Mouse (Mus musculus): ENCODE data around the gene Atp6v1e2. TPM values are rescaled to one million over a fixed set of nuclear protein-coding genes. Genes with fewer than 3 reads are reported as not detected.

Gene Atp6v1e2
- not detected in 2 replicates for total RNA-seq (2021)
- long read RNA-seq, experiment 1, result 0 reads
- long read RNA-seq, experiment 2, result 0 reads

GRCm38 (mm10) chr17:86947840-86948796 lies at the start of gene Atp6v1e2:
Gene Atp6v1e2 (minus strand): TSS chr17:86947897.
- DNase-seq, result no peak

DNA sequence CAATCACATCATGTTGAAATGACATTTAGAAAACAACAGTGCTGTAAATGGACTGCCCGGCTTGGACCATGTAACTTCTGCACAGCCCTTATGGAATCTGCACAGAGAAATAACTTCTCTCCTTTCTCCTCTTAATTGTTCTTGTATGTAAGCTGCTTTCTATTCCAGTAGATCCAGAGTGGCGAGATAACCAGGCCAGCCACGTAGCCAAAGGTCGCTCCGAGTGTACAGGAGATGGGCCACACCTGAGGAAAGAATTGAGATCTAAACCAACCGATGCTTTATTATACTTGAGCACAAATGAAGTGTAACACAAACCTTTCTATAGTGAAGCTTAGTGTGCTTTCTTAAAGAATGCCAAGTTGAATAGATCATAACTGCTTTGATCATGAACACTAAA lies 49.6 kb upstream of the Atp6v1e2 start:
- DNase-seq, result no peak

DNA sequence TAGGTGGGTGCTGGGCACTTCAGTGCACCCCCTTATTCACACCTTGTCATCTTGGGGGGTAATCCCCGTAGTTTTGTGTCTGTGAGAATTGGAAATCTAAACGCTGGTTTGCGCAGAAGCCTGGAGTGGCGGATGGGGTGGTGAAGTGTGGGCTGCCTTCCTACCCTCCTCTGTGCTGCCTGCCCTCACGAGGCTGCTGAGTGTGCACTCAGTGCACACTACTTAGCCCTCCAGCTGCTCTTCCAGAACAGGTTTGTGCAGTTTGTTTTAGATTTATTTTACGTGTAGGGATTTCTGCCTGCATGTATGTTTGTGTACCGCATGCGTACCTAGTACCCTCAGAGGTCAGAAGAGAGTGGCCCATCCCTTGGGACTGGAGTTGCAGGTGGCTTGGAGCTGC lies 43.6 kb upstream of the Atp6v1e2 start:
- no peak for DNase-seq

GRCm38 (mm10) chr17:86988601-86989184 lies 41.0 kb upstream of the Atp6v1e2 start:
- no peak for DNase-seq

DNA sequence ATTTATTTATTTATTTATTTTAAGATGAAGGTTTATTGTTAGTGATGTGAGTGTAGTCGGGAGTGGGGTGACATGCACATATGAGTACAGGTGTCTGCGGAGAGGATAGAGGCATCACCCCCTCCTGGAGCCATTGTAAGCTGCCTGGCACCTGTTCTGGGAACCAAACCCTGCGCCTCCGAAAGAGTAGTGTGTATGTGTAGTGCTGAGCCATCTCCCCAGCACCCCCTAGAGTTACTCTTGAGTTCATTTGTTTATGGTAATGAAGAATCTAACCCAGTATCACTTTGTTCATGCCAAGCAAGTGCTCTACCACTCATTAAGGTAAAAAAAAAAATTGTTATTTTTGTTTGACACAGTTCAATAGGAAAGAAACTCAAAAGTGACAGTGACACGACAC lies 40.5 kb upstream of the Atp6v1e2 start:
- no peak for DNase-seq

DNA sequence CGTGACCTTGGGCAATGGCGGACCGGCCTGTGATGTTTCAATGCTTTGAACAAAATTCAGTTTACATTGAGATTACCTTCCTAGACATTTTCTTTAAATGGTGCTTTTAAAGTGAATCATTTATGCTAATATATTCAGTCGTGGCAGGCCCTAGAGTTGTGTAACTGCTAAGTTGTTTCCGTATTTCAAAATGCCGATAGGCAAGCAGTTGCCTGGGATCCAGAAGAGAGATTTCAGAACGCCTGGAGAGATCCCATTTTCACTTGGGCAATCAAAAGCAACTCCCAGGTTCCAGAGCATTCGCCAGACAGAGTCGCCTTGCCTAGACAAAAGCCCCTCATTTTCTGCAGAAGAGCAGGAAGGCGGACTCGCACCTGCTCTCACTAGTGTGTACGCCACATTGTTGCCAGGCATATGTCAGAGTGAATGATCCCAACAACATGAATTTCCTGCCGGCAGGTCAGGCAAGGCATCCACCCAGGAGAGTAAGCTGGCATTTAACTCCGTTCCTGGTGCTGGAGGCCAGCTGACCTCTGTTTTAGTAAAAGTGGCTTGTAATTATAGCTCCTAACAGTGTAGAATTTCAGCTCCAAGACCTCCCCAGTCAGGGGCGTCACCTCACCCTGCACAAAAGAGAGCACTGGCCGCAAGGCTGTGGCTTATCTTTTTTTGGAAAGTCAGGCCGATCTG lies 38.9 kb upstream of the Atp6v1e2 start:
- DNase-seq, result no peak

DNA sequence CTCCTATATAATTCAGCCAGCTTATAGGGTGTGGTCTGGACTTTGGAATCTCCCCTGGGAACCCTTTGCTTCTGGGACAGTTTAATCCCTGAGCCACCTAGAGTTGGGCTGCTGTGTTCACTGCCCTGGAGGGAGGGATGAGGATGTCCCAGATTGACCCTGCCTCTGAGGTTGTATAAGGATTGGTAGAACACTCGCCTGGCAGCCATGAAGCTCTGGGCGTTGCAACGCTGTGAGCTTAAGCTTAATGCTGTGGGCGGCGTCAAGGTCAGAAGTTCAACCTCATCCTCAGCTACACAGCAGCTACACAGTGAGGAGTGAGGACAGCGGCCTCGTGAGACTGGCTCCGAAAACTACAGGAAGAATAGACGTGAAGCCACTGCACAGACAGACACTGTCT lies 34.8 kb upstream of the Atp6v1e2 start:
- no peak for DNase-seq

DNA sequence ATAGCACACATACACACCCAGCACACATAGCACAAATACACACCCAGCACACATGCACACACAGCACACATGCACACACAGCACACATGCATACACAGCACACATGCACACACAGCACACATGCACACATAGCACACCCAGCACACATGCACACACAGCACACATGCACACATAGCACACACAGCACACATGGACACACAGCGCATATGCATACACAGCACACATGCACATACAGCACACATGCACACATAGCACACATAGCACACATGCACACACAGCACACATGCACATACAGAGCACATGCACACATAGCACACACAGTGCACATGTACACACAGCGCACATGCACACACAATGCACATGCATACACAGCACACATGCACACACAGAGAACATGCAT lies 34.0 kb upstream of the Atp6v1e2 start:
- DNase-seq, result no peak

- DNase-seq, result no peak
Measured at GRCm38 (mm10) chr17:86981205-86981604, 33.5 kb upstream of the Atp6v1e2 start.

- DNase-seq, result no peak
Measured at GRCm38 (mm10) chr17:86978496-86978895, 30.8 kb upstream of the Atp6v1e2 start.

GRCm38 (mm10) chr17:86976387-86976786 lies 28.7 kb upstream of the Atp6v1e2 start:
- DNase-seq, result no peak

GRCm38 (mm10) chr17:86973097-86973496 lies 25.4 kb upstream of the Atp6v1e2 start:
- DNase-seq, result no peak

GRCm38 (mm10) chr17:86971860-86972259 lies 24.2 kb upstream of the Atp6v1e2 start:
- DNase-seq, result no peak

DNA sequence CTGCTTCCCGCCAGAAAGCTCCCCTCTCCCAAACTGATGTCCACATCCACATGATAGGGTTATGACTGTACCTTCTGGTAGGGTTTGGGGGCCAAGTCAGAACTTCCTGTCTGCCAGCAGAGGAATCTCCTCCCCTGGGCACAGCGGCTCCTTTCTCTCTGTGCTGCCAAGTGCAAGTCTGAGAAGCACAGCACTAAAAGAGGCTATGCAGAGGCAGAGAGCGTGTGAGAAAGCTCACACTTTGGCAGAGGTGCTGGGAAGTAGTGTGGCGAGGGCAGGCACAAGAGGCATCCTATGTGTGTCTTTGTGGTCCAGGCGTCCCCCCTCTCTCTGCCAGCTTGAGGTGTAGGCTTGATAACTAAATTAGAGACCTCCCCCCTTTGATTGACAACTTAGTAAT lies 23.3 kb upstream of the Atp6v1e2 start:
- no peak for DNase-seq

- DNase-seq, result no peak
Measured at GRCm38 (mm10) chr17:86970026-86970750, 22.5 kb upstream of the Atp6v1e2 start.

DNA sequence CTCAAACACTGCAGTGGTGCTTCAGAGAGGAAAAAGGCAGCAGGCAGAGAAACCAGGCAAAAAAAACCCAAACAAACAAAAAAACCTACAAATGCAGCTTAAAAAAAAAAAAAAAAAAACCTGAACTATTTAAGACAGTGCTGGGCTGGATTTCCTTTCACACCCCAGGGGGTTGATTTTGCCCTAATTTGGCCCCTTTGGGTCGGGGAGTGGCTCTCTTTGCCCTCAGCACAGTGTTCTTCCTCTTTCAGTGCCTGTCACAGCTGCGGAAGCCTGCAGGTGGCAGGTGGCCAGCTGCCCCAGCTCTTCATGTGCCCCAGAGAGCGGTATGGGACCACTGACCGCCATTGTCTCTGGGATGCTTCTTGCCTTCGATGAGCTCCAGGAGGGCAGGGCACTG lies 21.9 kb upstream of the Atp6v1e2 start:
- DNase-seq, result no peak

GRCm38 (mm10) chr17:86968581-86968980 lies 20.9 kb upstream of the Atp6v1e2 start:
- no peak for DNase-seq

DNA sequence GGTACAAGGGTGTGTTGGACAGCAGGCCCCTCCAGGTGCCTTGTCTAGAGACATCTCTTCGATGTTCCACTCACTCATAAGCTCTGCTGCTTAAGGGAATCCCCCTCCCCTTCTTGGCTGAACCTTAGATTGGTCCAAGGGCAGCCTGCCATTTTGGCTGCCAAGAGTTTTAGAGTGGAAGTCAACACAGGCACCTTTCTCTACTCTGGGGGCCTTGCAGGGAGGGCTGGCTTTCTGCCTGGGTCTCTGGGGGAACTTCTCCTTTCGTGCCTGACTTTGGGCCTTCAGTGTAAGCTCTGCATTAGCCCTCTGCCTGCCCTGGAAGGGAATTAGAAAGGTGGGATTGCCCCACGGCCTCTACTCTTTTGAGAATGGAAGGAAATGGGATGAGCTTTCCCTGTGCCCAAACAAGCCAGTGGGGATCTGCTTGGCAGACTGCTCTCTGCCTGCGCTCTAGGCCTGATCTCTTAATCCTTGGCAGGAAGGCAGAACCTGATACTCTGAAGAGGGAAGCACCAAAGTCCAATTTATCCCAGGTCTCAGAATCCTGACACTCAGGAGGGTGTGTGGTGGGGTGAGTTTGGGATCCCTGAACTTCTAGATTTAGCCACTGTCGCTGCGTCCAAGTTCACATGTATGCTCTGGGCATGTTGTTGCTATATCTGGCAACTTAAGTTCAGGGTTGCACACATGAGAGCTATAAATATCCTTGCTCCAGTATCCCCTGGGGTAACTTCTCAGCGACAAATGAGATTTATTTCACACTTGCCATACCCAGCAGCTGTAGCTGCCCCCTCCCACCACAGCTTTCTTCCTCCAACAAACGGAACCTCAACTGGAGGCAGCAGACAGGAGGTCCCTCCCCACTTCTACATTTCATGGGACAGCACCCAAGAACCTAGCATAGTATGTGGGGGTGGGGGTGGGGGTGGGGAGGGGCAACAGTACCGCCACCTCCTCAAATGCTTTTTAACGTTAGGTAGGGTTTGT lies 20.1 kb upstream of the Atp6v1e2 start:
- no peak for DNase-seq

GRCm38 (mm10) chr17:86967048-86967447 lies 19.4 kb upstream of the Atp6v1e2 start:
- DNase-seq, result no peak

DNA sequence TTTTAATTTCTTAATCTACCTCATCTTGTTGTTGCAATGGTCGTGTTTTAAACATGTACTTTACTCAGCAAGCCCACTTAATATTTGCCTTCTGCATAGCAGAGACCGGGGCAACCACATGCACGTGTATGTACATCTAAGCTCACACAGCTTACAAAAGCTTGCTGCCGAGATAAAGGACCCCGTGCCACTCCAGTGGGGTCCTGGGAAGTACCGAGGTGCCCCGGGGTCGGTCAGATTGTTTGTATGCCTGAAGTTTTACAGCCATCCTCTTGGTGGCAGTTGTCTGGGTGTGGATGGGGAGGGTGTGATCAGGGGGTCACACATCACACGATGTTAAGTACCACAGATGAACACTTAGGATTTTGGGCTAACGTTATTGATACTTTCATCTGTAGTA lies 18.3 kb upstream of the Atp6v1e2 start:
- DNase-seq, result no peak

DNA sequence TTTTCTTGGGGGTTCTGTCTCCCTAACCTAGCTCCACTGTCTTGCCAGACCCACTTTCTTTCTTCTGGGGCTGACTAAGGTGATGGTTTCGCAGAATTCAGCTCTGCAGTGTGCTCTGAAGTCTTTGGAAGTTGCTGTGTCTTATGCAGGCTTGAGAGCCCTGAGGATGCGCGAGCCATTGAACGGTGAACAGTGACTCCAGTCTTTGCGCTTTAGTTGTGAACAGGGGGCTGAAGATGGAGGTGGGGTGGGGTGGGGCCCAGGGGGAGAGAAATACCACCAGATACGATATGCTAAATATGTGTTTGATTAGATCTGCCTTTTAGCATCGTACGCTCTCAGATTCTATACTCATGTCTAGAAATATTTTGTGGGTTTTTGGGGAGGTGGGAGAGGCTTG lies 17.4 kb upstream of the Atp6v1e2 start:
- DNase-seq, result no peak
